Mouse (Mus musculus) G1E (cell line): ENCODE results near the gene Thap8.

Experiments used
- CTCF ChIP-seq: IDR thresholded peaks from 2 replicates; pipeline ENCODE4 v1.5.1; 2012; ENCODE audit warnings: low read depth, low read length, inconsistent platforms, mixed read lengths
- GATA1 ChIP-seq: IDR thresholded peaks from 2 replicates; pipeline ENCODE4 v1.6.1; 2012; ENCODE audit warnings: borderline replicate concordance, low read length, inconsistent platforms, mixed read lengths
- TAL1 ChIP-seq: conservative IDR thresholded peaks from 2 replicates; pipeline ENCODE4 v1.6.1; 2012; ENCODE audit warnings: low read depth, low read length, inconsistent platforms, mixed read lengths

DNA sequence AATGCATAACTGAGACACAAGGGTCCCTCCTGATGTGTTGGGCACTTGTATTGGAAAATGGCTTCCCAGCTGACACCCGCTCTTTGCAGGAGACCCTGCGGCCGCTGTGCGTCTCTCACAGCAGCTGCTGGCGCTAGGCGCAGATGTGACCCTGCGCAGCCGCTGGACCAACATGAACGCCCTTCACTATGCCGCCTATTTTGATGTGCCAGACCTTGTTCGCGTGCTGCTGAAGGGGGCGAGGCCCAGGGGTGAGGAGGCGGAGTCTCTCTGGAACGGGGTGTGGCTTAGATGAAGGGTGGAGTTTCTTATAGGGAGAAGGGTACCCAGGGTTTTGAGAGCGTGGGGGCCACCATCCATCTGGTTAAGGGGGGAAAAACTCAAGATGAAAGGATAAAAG lies 17.4 kb downstream of the Thap8 start:
- TF ChIP-seq TAL1 (no peak), CTCF (no peak), GATA1 (no peak)
